Mouse (Mus musculus): ENCODE data around the gene Kcnt2. TPM values are rescaled to one million over a fixed set of nuclear protein-coding genes. Genes with fewer than 3 reads are reported as not detected.
A peak's percentile ranks its signal among the peaks of the same experiment; 100 is the strongest.

Kcnt2 gene
- total and polyA plus RNA-seq, 3 experiments = 0.78 to 4.1 (median 3.6) TPM

GRCm38 (mm10) chr1:140378791-140379190, 132.8 kb downstream of the Kcnt2 start:
- intact Hi-C loops (cut with DNase I) = no loop called here
- DNase-seq = no peak
- 38% methylated on average over 2 of the region's 2 CpGs for WGBS
- H3K79me2 ChIP-seq (replicated peaks; ENCODE audit: control insufficient read depth, insufficient read depth, low read length) = no peaks in the 10 kb centered on the region
- no peaks in the 10 kb centered on the region; the same call in 1 of the 2 replicates for H3K36me3 ChIP-seq (ENCODE audit: control insufficient read depth, insufficient read depth, low read length)
- H3K27me3 ChIP-seq (ENCODE audit: control insufficient read depth, insufficient read depth, low read length) = no peaks in the 10 kb centered on the region
- no peak overlapping the region for H3K9ac ChIP-seq (ENCODE audit: low read depth, low read length)
- no peak overlapping the region for H3K4me3 ChIP-seq
- peaks cover 2% of the 10 kb centered on the region; the same call in 1 of the 2 replicates for H3K4me1 ChIP-seq (ENCODE audit: control insufficient read depth, insufficient read depth, low read length)
- TF ChIP-seq CTCF (IDR thresholded peaks at IDR 0.05) = no peak
- no peak for TF ChIP-seq POLR2A (IDR thresholded peaks at IDR 0.05; ENCODE audit: insufficient read depth, low read depth, low read length)
- TF ChIP-seq EP300 (IDR thresholded peaks at IDR 0.05; ENCODE audit: insufficient read depth, low read depth, low read length) = no peak
- H3K27ac ChIP-seq = peak overlapping the region; percentile 12

GRCm38 (mm10) chr1:140379526-140379925, 133.6 kb downstream of the Kcnt2 start:
- Histone ChIP-seq H3K4me3 (no peak overlapping the region), H3K79me2 (replicated peaks; ENCODE audit: control insufficient read depth, insufficient read depth, low read length) (no peaks in the 10 kb centered on the region), H3K9ac (ENCODE audit: low read depth, low read length) (no peak overlapping the region), H3K4me1 (ENCODE audit: control insufficient read depth, insufficient read depth, low read length) (peaks cover 2% of the 10 kb centered on the region; the same call in 1 of the 2 replicates), H3K36me3 (ENCODE audit: control insufficient read depth, insufficient read depth, low read length) (no peaks in the 10 kb centered on the region; the same call in 1 of the 2 replicates), H3K27ac (peak overlapping the region; percentile 51; the same call in 1 of the 2 replicates), H3K27me3 (ENCODE audit: control insufficient read depth, insufficient read depth, low read length) (no peaks in the 10 kb centered on the region)
- peak in 1 of 2 experiments; percentile 20 for DNase-seq
- 40% methylated on average over 2 of the region's 2 CpGs for WGBS
- intact Hi-C loops (cut with DNase I) = no loop called here
- TF ChIP-seq EP300 (IDR thresholded peaks at IDR 0.05; ENCODE audit: insufficient read depth, low read depth, low read length) (no peak), POLR2A (IDR thresholded peaks at IDR 0.05; ENCODE audit: insufficient read depth, low read depth, low read length) (no peak), CTCF (IDR thresholded peaks at IDR 0.05) (no peak)

GRCm38 (mm10) chr1:140381093-140381492, 135.1 kb downstream of the Kcnt2 start:
- Histone ChIP-seq H3K27me3 (ENCODE audit: control insufficient read depth, insufficient read depth, low read length) (no peaks in the 10 kb centered on the region), H3K9ac (ENCODE audit: low read depth, low read length) (no peak overlapping the region), H3K4me3 (no peak overlapping the region), H3K27ac (peak overlapping the region; percentile 31), H3K79me2 (replicated peaks; ENCODE audit: control insufficient read depth, insufficient read depth, low read length) (no peaks in the 10 kb centered on the region), H3K36me3 (ENCODE audit: control insufficient read depth, insufficient read depth, low read length) (no peaks in the 10 kb centered on the region; the same call in 1 of the 2 replicates), H3K4me1 (ENCODE audit: control insufficient read depth, insufficient read depth, low read length) (peaks cover 2% of the 10 kb centered on the region; the same call in 1 of the 2 replicates)
- DNase-seq = peak in 1 of 2 experiments; percentile 32
- intact Hi-C loops (cut with DNase I) = loop anchor here (5.0 kb wide), 1 partner anchor 209 kb away; no protein-coding TSS in a partner anchor
- TF ChIP-seq CTCF (IDR thresholded peaks at IDR 0.05) = peak; percentile 30
- TF ChIP-seq POLR2A (IDR thresholded peaks at IDR 0.05; ENCODE audit: insufficient read depth, low read depth, low read length) = no peak
- WGBS = 71% methylated on average over 3 of the region's 3 CpGs

DNA sequence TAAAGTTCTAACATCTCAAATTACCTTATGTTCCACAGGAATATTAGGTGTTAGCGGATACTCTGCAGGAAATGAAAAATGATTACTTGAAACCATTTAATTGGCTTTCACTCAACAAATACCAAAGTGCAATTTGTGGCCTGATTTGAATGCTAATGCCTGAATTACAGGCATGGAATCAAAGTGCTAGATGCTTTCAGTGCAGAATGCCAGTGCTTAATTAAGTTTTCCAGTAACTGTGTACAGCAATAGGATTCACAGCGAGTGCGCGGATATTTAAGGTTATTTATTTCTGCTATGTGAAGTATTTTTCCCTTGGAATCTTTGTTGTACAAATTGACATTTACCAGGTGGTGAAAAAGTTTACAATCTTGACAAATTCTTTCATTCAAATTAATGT, 144.3 kb downstream of the Kcnt2 start:
- DNase-seq = no peak
- no peaks in the 10 kb centered on the region for H3K4me1 ChIP-seq (ENCODE audit: control insufficient read depth, insufficient read depth, low read length)
- intact Hi-C loops (cut with DNase I) = no loop called here
- no peaks in the 10 kb centered on the region for H3K36me3 ChIP-seq (ENCODE audit: control insufficient read depth, insufficient read depth, low read length)
- H3K27ac ChIP-seq = no peak overlapping the region
- TF ChIP-seq POLR2A (IDR thresholded peaks at IDR 0.05; ENCODE audit: insufficient read depth, low read depth, low read length) = no peak
- TF ChIP-seq EP300 (IDR thresholded peaks at IDR 0.05; ENCODE audit: insufficient read depth, low read depth, low read length) = no peak
- no peak for TF ChIP-seq CTCF (IDR thresholded peaks at IDR 0.05)
- H3K79me2 ChIP-seq (replicated peaks; ENCODE audit: control insufficient read depth, insufficient read depth, low read length) = no peaks in the 10 kb centered on the region
- WGBS = 94% methylated on average over 4 of the region's 4 CpGs
- H3K9ac ChIP-seq (ENCODE audit: low read depth, low read length) = no peak overlapping the region
- no peak overlapping the region for H3K4me3 ChIP-seq
- H3K27me3 ChIP-seq (ENCODE audit: control insufficient read depth, insufficient read depth, low read length) = no peaks in the 10 kb centered on the region

- Histone ChIP-seq H3K36me3 (ENCODE audit: control insufficient read depth, insufficient read depth, low read length) (no peaks in the 10 kb centered on the region), H3K79me2 (replicated peaks; ENCODE audit: control insufficient read depth, insufficient read depth, low read length) (no peaks in the 10 kb centered on the region), H3K4me1 (ENCODE audit: control insufficient read depth, insufficient read depth, low read length) (no peaks in the 10 kb centered on the region), H3K4me3 (no peak overlapping the region), H3K9ac (ENCODE audit: low read depth, low read length) (no peak overlapping the region), H3K27me3 (ENCODE audit: control insufficient read depth, insufficient read depth, low read length) (no peaks in the 10 kb centered on the region), H3K27ac (no peak overlapping the region)
- TF ChIP-seq POLR2A (IDR thresholded peaks at IDR 0.05; ENCODE audit: insufficient read depth, low read depth, low read length) (no peak), CTCF (IDR thresholded peaks at IDR 0.05) (no peak), EP300 (IDR thresholded peaks at IDR 0.05; ENCODE audit: insufficient read depth, low read depth, low read length) (no peak)
- intact Hi-C loops (cut with DNase I) = no loop called here
- DNase-seq = no peak
Observed at GRCm38 (mm10) chr1:140397756-140398155, 151.8 kb downstream of the Kcnt2 start.

DNA sequence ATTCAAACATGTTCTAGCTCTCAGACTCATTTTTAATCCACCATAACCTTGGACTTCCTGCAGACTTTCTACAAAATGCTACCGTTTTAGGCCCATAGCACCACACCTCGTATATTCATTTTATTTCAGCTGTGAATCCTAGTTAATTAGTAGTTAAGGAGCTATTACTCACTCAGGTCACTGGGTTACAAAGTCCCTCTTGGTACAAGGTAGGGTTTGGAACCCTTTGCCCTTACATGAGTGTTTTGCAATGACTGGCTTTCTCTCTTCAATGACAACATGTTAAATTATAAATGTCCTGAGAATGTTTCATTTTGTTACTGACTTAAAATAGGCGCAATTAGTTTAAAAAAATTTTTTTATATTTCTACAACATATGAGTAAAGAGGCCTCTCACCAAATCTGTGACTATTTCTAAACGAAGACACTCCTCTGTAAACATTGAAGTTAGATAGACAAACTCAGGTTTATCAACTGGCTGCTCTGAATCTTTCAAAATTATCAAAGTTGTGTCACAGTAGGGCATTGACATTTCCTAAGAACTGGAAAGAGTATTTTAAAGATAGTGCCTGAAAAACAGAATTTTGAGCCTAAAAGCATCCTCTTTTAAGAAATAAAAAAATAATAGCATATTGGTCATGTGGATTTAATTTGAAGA, 160.8 kb downstream of the Kcnt2 start:
- WGBS = 70% methylated on average over 4 of the region's 4 CpGs
- TF ChIP-seq EP300 (IDR thresholded peaks at IDR 0.05; ENCODE audit: insufficient read depth, low read depth, low read length) (no peak), POLR2A (IDR thresholded peaks at IDR 0.05; ENCODE audit: insufficient read depth, low read depth, low read length) (no peak), CTCF (IDR thresholded peaks at IDR 0.05) (no peak)
- intact Hi-C loops (cut with DNase I) = no loop called here
- Histone ChIP-seq H3K4me1 (ENCODE audit: control insufficient read depth, insufficient read depth, low read length) (no peaks in the 10 kb centered on the region), H3K9ac (ENCODE audit: low read depth, low read length) (no peak overlapping the region), H3K4me3 (no peak overlapping the region), H3K27me3 (ENCODE audit: control insufficient read depth, insufficient read depth, low read length) (no peaks in the 10 kb centered on the region), H3K79me2 (replicated peaks; ENCODE audit: control insufficient read depth, insufficient read depth, low read length) (no peaks in the 10 kb centered on the region), H3K27ac (no peak overlapping the region), H3K36me3 (ENCODE audit: control insufficient read depth, insufficient read depth, low read length) (no peaks in the 10 kb centered on the region)
- no peak for DNase-seq
